Mouse (Mus musculus): ENCODE data around the gene Zfp697.

Zfp697 gene

DNA sequence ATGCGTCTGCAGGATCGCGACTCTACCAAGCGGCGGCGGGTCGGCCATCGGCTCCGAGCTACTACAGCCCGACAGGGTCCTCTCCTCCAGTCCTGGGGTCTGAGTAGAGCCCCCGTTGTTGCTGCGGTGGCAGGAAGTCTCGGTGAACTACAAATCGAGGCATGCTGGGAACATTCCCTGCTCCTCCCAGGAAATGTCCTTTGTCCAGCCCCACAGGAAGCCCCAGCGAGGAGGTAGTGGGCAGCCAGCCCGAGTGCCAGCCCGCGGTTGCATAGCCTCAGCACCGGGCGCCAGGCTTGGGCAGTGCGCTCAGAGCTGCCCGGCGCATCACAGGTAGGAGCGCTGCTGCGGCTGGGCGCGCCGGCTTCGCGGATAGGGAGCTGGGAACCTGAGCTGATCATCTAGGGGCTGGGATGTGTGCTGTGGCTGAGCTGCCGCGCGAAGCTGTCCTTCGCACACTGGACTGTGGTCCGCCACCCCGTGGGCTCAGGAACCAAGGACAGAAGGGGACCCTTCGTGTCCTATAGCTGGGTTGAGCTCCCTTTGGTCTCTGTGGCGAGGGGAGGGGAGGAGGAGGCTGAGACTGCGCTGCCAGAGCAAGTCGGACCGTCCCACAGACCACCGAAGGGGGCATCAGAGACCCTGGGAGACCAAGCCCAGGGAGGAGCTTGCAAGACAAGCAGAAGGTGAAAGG lies at the start of gene Zfp697:
Gene Zfp697, plus strand, starts transcription at position 216 of the 694 bp plus-strand sequence.
- DNase-seq (ENCODE audit: low read depth): no peak

DNA sequence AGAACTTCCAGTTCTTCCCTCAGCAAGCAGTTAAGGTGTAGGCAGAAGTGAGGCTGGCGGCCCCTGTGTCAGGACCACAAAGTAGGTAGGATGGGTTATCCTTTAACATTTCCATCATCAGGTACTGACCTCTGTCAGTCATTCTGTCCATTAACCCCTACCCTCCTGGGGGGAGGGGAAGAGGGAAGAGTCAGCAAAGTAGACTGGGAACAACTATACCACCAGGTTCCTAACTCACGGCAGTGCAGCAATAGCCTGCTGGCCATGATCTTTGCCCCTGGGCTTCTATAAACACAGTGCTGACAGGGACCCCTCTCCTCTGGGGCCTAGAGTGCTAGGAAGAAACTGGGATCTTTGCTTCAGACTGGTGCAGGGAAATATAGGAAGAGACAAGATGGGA lies 48.3 kb upstream of the Zfp697 start:
- no peak for DNase-seq (ENCODE audit: low read depth)

DNA sequence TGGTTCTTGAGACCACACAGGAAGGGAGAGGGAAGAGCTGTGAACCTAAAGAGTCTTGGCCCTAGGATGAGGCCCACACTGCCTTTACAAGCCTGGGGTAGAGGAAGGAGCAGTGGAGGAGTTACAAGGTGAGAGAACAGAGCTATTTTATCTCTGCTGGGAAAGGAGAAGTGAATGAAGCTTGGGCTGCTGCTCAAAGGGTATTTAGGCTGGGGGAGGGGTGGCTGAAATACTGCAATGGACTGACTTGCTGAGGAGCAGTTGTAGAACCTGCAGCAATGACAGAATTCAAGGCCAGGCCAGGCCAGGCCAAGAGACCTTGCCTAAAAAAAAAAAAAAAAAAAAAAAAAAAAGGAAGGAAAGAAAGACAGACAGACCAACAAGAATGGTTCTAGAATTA lies 46.9 kb upstream of the Zfp697 start:
- no peak for DNase-seq (ENCODE audit: low read depth)

DNA sequence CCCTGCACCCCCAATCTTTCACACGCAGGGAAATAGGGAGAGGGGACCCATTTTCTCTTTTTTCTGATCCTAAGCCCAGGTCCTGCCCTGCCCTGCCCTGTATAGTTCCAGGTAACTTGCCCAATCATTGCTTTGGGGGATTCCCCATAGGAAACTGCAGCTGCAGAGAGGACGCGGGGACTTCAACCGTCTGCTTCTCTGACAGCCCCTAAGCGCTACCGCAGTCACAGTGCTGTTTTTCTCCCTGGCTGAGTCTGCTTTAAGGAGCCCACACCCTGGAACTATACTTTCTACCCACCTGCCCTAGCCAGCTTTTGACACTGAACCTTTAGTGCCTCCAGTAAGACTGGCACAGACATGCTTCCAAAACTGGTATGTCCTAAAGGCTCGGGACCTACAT lies 46.4 kb upstream of the Zfp697 start:
- DNase-seq (ENCODE audit: low read depth): no peak

DNA sequence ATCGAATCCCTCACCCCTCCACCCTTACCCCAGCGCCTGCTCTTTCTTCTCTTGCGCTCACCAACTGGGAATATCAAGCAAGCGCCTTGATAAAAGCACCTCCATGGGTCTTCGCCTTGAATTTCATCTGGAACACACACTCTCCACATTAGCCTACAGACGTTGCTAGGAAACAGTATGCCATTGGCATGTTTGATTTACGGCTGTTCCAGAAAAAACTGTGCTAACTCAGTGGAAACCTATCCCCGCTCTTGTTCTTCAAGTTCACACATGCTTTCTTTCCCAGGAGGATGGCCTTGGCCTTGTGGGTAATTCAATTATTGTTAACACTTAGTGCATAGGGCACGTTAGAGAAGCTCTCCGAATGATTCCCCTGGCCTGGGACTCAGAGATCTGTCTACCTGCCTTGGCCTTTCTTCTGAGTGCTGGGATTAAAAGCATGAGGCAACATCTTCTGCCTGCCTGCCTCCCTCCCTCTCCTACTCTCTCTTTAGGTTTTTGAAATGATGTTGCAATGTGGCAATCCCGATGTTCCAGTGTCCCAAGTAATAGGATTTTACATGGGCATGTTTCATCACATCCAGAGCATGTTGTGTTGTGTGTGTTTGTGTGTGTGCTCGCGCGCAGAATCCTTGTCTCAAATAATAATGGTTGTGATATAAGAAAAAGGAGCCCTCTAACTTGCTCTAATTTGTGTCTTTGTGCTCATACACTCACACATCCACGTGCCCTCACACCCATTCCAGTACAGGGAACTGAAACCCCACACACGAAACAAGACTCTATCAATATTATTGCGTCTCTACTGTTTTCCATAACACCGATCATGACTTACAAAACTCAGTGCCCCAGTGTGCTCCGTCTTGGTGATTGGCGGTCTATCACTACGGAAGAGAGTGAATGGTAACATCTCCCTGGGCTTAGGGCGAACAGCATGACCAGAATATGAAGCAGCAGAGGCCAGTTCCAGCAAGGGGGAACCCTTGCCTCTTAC lies 45.3 kb upstream of the Zfp697 start:
- no peak for DNase-seq (ENCODE audit: low read depth)

- peak; percentile 48 for DNase-seq (ENCODE audit: low read depth)
Observed at GRCm38 (mm10) chr3:98338584-98339041, 43.6 kb upstream of the Zfp697 start.

- no peak for DNase-seq (ENCODE audit: low read depth)
Observed at GRCm38 (mm10) chr3:98339097-98339705, 43.1 kb upstream of the Zfp697 start.

DNA sequence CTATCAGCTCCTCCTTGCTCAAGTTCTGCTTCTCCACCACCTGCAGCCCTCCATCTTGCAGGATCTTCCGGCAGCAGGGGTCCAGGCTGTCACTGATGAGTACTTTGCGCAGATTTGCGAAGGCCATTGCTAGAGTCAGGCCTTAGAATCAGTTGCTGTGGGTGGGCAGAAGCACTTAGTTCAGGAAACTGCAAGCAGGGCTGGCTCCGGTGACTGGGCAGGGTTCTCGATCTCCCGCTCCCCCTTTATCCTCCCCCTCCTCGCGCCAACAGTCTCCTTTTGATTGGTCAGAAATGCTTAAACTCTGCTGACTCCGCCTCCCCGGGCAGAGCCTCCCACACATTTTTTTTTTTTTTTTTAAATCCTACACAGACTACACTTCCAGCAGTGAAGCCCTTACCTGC lies 42.6 kb upstream of the Zfp697 start, which contains the start of gene Phgdh:
Gene Phgdh, minus strand, starts transcription at position 285 of the 404 bp plus-strand sequence.
- DNase-seq (ENCODE audit: low read depth): peak; percentile 71

DNA sequence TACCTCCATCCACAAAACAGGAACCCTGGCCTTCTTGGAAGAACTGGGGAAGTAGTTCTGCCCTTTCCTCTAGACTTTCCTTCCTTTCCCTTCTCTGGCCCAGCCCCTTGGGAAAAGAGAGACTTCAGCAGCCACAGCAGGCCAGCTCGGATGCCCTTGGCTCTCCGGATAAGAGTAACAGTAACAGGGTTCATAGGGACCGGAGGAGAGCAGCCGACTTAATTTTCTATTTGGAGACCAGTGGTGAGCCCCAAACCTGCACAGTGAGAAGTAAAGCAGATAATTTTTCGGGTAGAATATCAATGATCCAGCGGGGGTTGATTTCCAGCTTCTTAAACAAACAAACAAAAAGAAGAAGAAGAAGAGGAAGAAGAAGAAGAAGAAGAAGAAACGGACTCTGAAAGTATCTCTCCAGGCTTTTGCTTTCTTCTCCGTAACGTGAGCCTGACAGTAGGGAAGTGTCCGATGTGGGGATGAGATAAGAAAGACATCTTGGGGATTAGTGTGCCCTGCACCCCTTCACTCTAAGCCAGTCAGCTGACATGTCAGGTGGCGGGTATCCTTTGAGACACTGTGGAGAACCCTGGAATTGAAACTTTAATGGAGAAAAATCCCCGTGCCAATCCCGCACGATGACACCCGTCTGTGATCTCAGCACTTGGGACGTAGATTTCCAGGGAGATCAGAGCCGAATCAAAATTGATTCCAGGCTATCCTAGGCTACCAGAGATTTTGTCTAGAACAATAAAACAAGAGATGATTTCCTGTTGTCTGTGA lies 41.3 kb upstream of the Zfp697 start:
- DNase-seq (ENCODE audit: low read depth): no peak

GRCm38 (mm10) chr3:98343235-98343634 lies 39.0 kb upstream of the Zfp697 start:
- no peak for DNase-seq (ENCODE audit: low read depth)

DNA sequence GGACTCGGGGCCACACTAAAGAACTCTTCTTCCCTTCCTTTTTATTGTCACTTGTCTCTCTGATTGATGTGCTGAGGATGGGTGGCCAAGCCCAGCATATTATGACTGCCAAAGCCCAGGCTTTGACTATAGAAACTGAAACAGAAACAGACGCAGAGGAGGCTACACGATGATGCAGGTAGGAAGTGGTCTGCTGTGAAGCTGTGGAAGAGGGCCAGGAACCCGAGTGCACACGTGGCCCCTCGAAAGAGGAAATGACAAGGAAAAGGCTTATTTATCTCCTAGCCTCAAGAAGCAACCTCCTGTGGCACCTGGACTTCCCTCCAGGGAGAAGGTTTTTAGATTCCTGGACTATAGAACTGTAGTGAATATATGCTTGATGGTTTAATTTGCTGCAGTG lies 34.2 kb upstream of the Zfp697 start:
- no peak for DNase-seq (ENCODE audit: low read depth)

GRCm38 (mm10) chr3:98348705-98349104 lies 33.6 kb upstream of the Zfp697 start:
- no peak for DNase-seq (ENCODE audit: low read depth)

DNA sequence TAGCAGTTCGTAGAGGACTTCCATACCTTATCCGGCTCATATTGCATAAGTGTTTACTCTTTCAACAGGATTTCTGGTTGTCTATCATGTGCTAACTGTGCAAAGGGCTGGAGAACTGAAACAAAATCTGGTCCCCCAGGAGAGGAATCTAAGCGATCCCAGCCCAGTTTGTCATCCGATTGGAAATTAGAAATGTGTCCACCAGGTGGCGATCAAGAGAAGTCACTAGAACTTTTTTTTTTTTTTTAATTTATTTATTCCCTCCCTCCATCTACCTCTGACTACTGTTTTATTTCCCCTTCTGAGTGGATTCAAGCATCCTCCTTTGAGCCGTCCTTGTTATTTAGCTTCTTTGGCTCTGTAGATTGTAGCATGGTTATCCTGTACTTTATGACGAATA lies 28.4 kb upstream of the Zfp697 start:
- DNase-seq (ENCODE audit: low read depth): peak; percentile 61

GRCm38 (mm10) chr3:98355344-98356025 lies 26.8 kb upstream of the Zfp697 start:
- DNase-seq (ENCODE audit: low read depth): no peak

DNA sequence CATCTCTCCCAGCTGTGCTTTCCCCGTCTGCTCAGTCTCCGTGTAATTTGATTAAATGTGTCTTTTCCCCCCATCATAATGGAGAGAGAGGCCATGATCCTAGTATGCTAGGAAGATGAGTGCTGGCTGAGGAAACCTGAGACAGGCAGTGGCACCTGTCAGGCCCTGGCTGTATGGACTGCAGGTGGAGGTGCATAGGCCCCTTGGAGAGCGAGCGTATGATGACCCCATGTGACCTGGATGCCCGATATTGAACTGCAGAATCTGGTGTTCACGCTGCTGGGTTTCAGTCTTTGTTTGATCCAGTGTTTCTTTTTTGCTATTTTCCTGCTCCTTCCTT lies 26.3 kb upstream of the Zfp697 start:
- DNase-seq (ENCODE audit: low read depth): no peak

GRCm38 (mm10) chr3:98356632-98357370 lies 25.5 kb upstream of the Zfp697 start:
- DNase-seq (ENCODE audit: low read depth): no peak

DNA sequence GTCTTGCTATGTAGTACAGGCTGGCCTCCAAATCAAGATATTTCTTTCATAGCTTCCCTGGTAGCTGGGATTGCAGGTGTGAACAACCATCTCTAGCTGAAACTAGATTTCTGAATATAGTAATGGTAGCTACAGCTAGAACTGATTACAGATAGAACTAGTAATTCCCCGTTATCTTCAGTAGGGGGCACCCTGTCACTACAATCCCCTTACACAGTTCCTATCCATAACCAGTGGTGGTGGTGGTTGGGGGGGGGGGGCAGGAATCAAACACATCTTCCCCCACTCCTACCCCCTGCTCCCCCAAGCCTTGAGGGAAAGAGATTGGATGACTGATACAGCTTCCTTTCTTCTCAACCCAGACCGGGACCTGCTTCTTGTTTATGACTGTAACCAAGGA lies 19.5 kb upstream of the Zfp697 start:
- no peak for DNase-seq (ENCODE audit: low read depth)

GRCm38 (mm10) chr3:98366086-98366485 lies 16.2 kb upstream of the Zfp697 start:
- DNase-seq (ENCODE audit: low read depth): no peak

DNA sequence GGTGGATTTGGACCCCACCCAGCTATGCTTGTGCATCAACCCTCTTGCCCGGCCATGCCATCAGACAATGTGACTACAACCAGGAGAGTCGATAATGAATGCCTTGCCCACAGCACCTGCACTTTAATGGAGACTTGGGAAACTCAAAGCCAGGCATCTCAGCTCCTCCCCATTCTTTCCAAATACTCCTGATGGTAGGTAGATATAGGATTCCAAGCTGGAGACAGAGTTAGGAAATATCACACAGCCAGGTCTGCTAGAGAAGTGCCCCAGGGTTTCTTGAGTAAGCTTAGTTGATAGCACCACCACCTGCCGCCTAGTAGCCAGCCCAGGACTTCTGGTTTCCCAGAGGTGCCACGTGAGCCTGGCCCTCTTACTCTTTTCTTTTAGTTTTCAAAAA lies 15.4 kb upstream of the Zfp697 start:
- no peak for DNase-seq (ENCODE audit: low read depth)

DNA sequence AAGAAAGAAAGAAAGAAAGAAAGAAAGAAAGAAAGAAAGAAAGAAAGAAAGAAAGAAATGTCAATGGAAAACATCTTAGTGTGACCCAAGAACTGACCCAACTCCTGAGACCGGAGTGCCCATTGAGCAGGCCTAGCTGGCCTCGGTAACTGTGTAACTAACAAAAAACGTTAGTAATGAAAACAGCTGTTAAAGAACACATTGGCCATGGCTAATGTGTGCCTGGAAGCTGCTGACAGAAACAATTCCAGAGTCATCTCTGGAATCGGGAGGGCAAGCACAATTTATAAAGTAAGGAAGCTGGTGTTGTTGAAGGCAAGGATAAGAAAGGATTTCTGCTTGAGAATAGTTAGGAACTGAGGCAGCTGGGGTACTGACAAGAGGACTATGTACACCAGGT lies 14.0 kb upstream of the Zfp697 start:
- no peak for DNase-seq (ENCODE audit: low read depth)

DNA sequence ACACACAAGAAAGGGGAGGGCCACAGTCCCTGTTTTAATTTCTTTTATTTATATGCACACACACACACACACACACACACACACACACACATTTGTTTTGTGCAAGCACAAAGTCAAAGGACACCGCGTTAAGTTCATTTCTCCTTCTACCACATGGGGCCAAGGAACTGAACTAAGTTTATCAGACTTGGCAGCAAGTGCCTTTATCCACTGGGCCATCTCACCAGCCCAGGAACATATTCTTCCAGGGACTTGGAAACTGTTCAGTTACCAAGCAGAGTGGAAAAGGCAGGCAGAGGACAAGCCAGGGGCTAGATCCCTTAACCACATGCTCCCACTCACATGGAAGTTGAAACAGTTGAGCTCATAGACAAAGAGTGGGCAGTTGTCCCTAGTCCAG lies 13.5 kb upstream of the Zfp697 start:
- DNase-seq (ENCODE audit: low read depth): no peak

All from c-Kit-positive CD71-negative TER-119-negative erythroid progenitor cells, embryonic 14.5 days (primary cell).